Mouse (Mus musculus) cerebellum, adult 2 months (tissue): ENCODE measurements around the gene Dlat.

Experiments
- CTCF ChIP-seq: fragments of 200-500 bp; IDR thresholded peaks from 2 replicates; pipeline ENCODE4 v1.5.1; 2011; ENCODE audit warnings: low read depth, mild to moderate bottlenecking, control low read depth, low read length, moderate library complexity, borderline replicate concordance; ENCODE audit not compliant: insufficient read depth
- POLR2A ChIP-seq: fragments of 200-500 bp; IDR thresholded peaks from 2 replicates; pipeline ENCODE4 v1.6.1; 2011; ENCODE audit warnings: low read length, control low read depth, borderline replicate concordance; ENCODE audit not compliant: insufficient read depth

GRCm38 (mm10) chr9:50603998-50604324, 55.6 kb downstream of the Dlat start:
- TF ChIP-seq CTCF (no peak), POLR2A (no peak)
